Mouse (Mus musculus) skeletal muscle tissue, adult 2 months (tissue): ENCODE measurements around the gene Pex16.
A peak's percentile ranks its signal among the peaks of the same experiment; 100 is the strongest.

Experiments used
- DNase-seq: peaks from one replicate; pipeline ENCODE4 v3.0.0-alpha.2; 2012; ENCODE audit warnings: low read depth, low spot score

Gene Pex16

GRCm38 (mm10) chr2:92370375-92370774 lies 4.1 kb upstream of the Pex16 start:
- DNase-seq, result no peak

- no peak for DNase-seq
Observed at GRCm38 (mm10) chr2:92370821-92371805, 3.4 kb upstream of the Pex16 start.

GRCm38 (mm10) chr2:92371971-92372690 lies 2.3 kb upstream of the Pex16 start:
- DNase-seq, result no peak

- DNase-seq, result no peak
Observed at GRCm38 (mm10) chr2:92372767-92373436, 1.6 kb upstream of the Pex16 start.

- no peak for DNase-seq
Observed at GRCm38 (mm10) chr2:92373437-92373813, 1.1 kb upstream of the Pex16 start.

GRCm38 (mm10) chr2:92375099-92375623 lies 685 bp downstream of the Pex16 start:
- peak; percentile 98 for DNase-seq

GRCm38 (mm10) chr2:92375788-92376187 lies 1.3 kb downstream of the Pex16 start:
- DNase-seq, result no peak

- no peak for DNase-seq
Observed at GRCm38 (mm10) chr2:92376300-92376699, 1.8 kb downstream of the Pex16 start.

- no peak for DNase-seq
Observed at GRCm38 (mm10) chr2:92377320-92377719, 2.8 kb downstream of the Pex16 start.

- DNase-seq, result no peak
Observed at GRCm38 (mm10) chr2:92379783-92380494, 5.5 kb downstream of the Pex16 start.

- DNase-seq, result no peak
Observed at GRCm38 (mm10) chr2:92380495-92381050, 6.1 kb downstream of the Pex16 start.

GRCm38 (mm10) chr2:92381161-92381560 lies 6.7 kb downstream of the Pex16 start:
- no peak for DNase-seq

GRCm38 (mm10) chr2:92381901-92382588 lies 7.6 kb downstream of the Pex16 start, which contains the start of gene 1700029I15Rik:
Gene 1700029I15Rik, plus strand, starts transcription at chr2:92382538.
- DNase-seq, result no peak

- DNase-seq, result no peak
Observed at GRCm38 (mm10) chr2:92382759-92383158, 8.3 kb downstream of the Pex16 start.

- DNase-seq, result no peak
Observed at GRCm38 (mm10) chr2:92384101-92384500, 9.6 kb downstream of the Pex16 start.

GRCm38 (mm10) chr2:92385113-92386051 lies 10.9 kb downstream of the Pex16 start:
- DNase-seq, result no peak

GRCm38 (mm10) chr2:92386821-92387570 lies 12.5 kb downstream of the Pex16 start:
- no peak for DNase-seq

- DNase-seq, result no peak
Observed at GRCm38 (mm10) chr2:92387646-92388045, 13.2 kb downstream of the Pex16 start.
